Mouse (Mus musculus): Measurements from ENCODE around the gene Snapc3.

GRCm38 (mm10) chr4:83468208-83468607, 50.7 kb downstream of the Snapc3 start:
- TF ChIP-seq CTCF (IDR thresholded peaks at IDR 0.05; ENCODE audit: low read depth, low read length): no peak
- TF ChIP-seq POLR2A (IDR thresholded peaks at IDR 0.05; ENCODE audit: extremely low read depth, insufficient read depth, low read length): no peak
